Mouse (Mus musculus) embryo, embryonic 11 days (tissue): ENCODE results near the gene Rps24.
A peak's percentile ranks its signal among the peaks of the same experiment; 100 is the strongest.
"Not testable (repeated sequence)": the region's sequence is repeated elsewhere in the genome, so short reads cannot be mapped to it uniquely, and the experiment has no call there.

Source experiments
- DNase-seq: peaks from one replicate; pipeline ENCODE4 v3.0.0-alpha.2; 2015

The Rps24 gene

GRCm38 (mm10) chr14:24486773-24487227 lies at the start of gene Rps24, which contains the start of gene Polr3a:
TSS of gene Rps24 (plus strand) at chr14:24487125.
TSS of gene Polr3a (minus strand) at chr14:24487058.
- peak; percentile 94 for DNase-seq

GRCm38 (mm10) chr14:24443529-24443928 lies 43.4 kb upstream of the Rps24 start:
- DNase-seq: not testable (repeated sequence)

- DNase-seq: no peak
These were observed 28.7 kb upstream of the Rps24 start for GRCm38 (mm10) chr14:24458191-24458590.

- DNase-seq: no peak
These were observed 18.1 kb upstream of the Rps24 start for GRCm38 (mm10) chr14:24468806-24469205.

GRCm38 (mm10) chr14:24486241-24486767 lies 621 bp upstream of the Rps24 start:
- no peak for DNase-seq

GRCm38 (mm10) chr14:24489772-24490171 lies 2.8 kb downstream of the Rps24 start:
- not testable (repeated sequence) for DNase-seq

- DNase-seq: peak; percentile 96
These were observed 3.7 kb downstream of the Rps24 start for GRCm38 (mm10) chr14:24490468-24491265.

- DNase-seq: no peak
These were observed 4.5 kb downstream of the Rps24 start for GRCm38 (mm10) chr14:24491266-24491981.

- no peak for DNase-seq
These were observed 6.3 kb downstream of the Rps24 start for GRCm38 (mm10) chr14:24493256-24493655.

GRCm38 (mm10) chr14:24496507-24496906 lies 9.6 kb downstream of the Rps24 start:
- no peak for DNase-seq

GRCm38 (mm10) chr14:24497443-24497842 lies 10.5 kb downstream of the Rps24 start:
- no peak for DNase-seq

GRCm38 (mm10) chr14:24498561-24499255 lies 11.8 kb downstream of the Rps24 start:
- no peak for DNase-seq

GRCm38 (mm10) chr14:24499478-24499877 lies 12.6 kb downstream of the Rps24 start:
- no peak for DNase-seq

GRCm38 (mm10) chr14:24500091-24500844 lies 13.3 kb downstream of the Rps24 start:
- peak; percentile 94 for DNase-seq

GRCm38 (mm10) chr14:24500845-24501186 lies 13.9 kb downstream of the Rps24 start:
- DNase-seq: no peak

GRCm38 (mm10) chr14:24501256-24501655 lies 14.3 kb downstream of the Rps24 start:
- no peak for DNase-seq

GRCm38 (mm10) chr14:24507452-24508069 lies 20.6 kb downstream of the Rps24 start:
- peak; percentile 41 for DNase-seq

GRCm38 (mm10) chr14:24508070-24508773 lies 21.3 kb downstream of the Rps24 start:
- DNase-seq: peak; percentile 53

GRCm38 (mm10) chr14:24509557-24509956 lies 22.6 kb downstream of the Rps24 start:
- DNase-seq: no peak

- DNase-seq: no peak
These were observed 23.3 kb downstream of the Rps24 start for GRCm38 (mm10) chr14:24510218-24510617.

GRCm38 (mm10) chr14:24510679-24511078 lies 23.8 kb downstream of the Rps24 start:
- DNase-seq: no peak
